Mouse (Mus musculus): ENCODE results near the gene Esp31. TPM values are rescaled to one million over a fixed set of nuclear protein-coding genes. Genes with fewer than 3 reads are reported as not detected.

The Esp31 gene
- polyA plus RNA-seq (2015; fragmentation: Nextera tagmentation; extraction: Ambion mirVana): not detected in 2 replicates

DNA sequence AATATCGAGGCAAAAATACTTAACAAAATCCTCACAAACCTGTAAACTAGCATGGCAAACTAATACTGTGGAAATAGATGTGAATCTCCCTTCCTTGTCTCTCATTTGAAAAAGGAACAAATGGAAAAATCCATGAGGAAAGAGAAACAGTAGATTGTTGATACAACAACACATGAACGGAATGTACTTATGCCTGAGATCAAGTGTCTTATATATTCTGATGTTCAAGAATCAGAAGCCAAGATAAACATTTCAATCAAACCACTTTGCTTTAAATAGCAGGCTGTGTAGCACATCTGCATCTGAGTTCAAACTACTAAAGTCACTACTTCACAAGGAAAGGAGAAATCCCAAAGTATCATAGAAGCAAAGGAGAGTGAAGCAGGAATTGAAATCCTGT, at the start of gene Esp31:
Esp31 (plus strand) TSS at position 301 of the 400 bp plus-strand sequence.

Other genes starting within 250 kb of the Esp31 start
- not detected in 2 replicates for gene Esp36, start 219.3 kb upstream of the Esp31 start, polyA plus RNA-seq (2015; fragmentation: Nextera tagmentation; extraction: Ambion mirVana)
- not detected in 2 replicates for gene Esp34, start 85.3 kb upstream of the Esp31 start, polyA plus RNA-seq (2015; fragmentation: Nextera tagmentation; extraction: Ambion mirVana)

Data from neural tube, postnatal 0 days (tissue).